Mouse (Mus musculus): ENCODE results near the gene Cacna1c.
A peak's percentile ranks its signal among the peaks of the same experiment; 100 is the strongest.

DNA sequence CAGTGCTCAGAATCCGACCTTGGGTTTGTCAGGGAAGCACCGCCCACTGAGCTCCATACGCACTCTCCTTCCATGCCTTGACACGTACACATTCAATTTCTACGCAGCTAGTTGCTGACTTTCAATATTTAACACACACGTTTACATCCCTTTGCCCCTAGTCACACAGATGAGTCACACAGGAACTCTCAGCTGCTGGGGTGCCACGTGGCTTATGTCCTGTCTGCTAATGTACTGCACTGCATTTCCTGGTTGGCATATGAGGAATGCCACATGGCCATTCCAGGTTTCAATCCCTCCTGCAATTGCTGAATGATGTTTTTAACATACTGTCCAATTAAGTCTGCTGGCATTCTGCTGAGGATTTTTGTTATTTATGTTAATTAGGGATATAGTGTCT lies 574.4 kb downstream of the Cacna1c start:
- TF ChIP-seq POLR2A (IDR thresholded peaks at IDR 0.05; ENCODE audit: insufficient read length, low read depth) (no peak), REST (IDR thresholded peaks at IDR 0.05; ENCODE audit: insufficient read depth, insufficient read length) (no peak), CEBPB (IDR thresholded peaks at IDR 0.05; ENCODE audit: insufficient read depth, poor library complexity, severe bottlenecking) (no peak), MYOD1 (IDR thresholded peaks at IDR 0.05; ENCODE audit: control insufficient read depth in 1 of 3, insufficient read length in 2 of 3, low read depth in 2 of 3) (peak in 1 of 3 experiments; percentile 17), E2F4 (IDR thresholded peaks at IDR 0.05; ENCODE audit: insufficient read depth) (no peak), MYOG (IDR thresholded peaks at IDR 0.05; ENCODE audit: control insufficient read depth in 1 of 3, insufficient read depth in 1 of 3, insufficient read length in 2 of 3, low read depth in 2 of 3) (no peak), TCF12 (IDR thresholded peaks at IDR 0.05; ENCODE audit: insufficient read depth, poor library complexity, severe bottlenecking) (no peak), SRF (IDR thresholded peaks at IDR 0.05; ENCODE audit: control insufficient read depth, insufficient read length, low read depth) (no peak), MAX (IDR thresholded peaks at IDR 0.05; ENCODE audit: low read depth) (no peak)

Data from myocyte (in vitro differentiated cells).